Mouse (Mus musculus): ENCODE data around the gene Flt3.
A peak's percentile ranks its signal among the peaks of the same experiment; 100 is the strongest.

GRCm38 (mm10) chr5:147429535-147430305 lies 29.4 kb upstream of the Flt3 start, which contains the start of gene Pan3:
- no peak for TF ChIP-seq CTCF (IDR thresholded peaks at IDR 0.05; ENCODE audit: insufficient read depth, low read length)
- TF ChIP-seq POLR2A (IDR thresholded peaks at IDR 0.05; ENCODE audit: borderline replicate concordance, extremely low read depth, low read depth, low read length): peak; percentile 93; the same call in 1 of the 2 replicates

All from lung, adult 2 months (tissue).